Mouse (Mus musculus) myocyte (in vitro differentiated cells): ENCODE measurements around the gene Utp11. TPM values are rescaled to one million over a fixed set of nuclear protein-coding genes. Genes with fewer than 3 reads are reported as not detected.
A peak's percentile ranks its signal among the peaks of the same experiment; 100 is the strongest.

Experiments
- H3K27me3 ChIP-seq: one replicate; pipeline ENCODE4 v1.6.1; 2011; ENCODE audit not compliant: control insufficient read depth, insufficient read depth, insufficient read length
- H3K36me3 ChIP-seq: one replicate; pipeline ENCODE4 v1.6.1; 2011; ENCODE audit not compliant: control insufficient read depth, insufficient read depth
- H3K4me2 ChIP-seq: one replicate; pipeline ENCODE4 v1.6.1; 2011; ENCODE audit warnings: low read depth, control low read depth
- H3K4me3 ChIP-seq: one replicate; pipeline ENCODE4 v1.5.1; 2011; ENCODE audit warnings: mild to moderate bottlenecking, control low read depth, moderate library complexity
- H3K79me2 ChIP-seq: one replicate; pipeline ENCODE4 v1.6.1; 2011; ENCODE audit not compliant: control insufficient read depth, insufficient read depth
- H3ac ChIP-seq: one replicate; pipeline ENCODE4 v1.6.1; 2011; ENCODE audit not compliant: control insufficient read depth, insufficient read length
- CEBPB ChIP-seq: IDR thresholded peaks from 2 replicates; pipeline ENCODE4 v1.6.1; 2011; ENCODE audit warnings: mild to moderate bottlenecking, moderate library complexity; ENCODE audit not compliant: poor library complexity, insufficient read depth, severe bottlenecking
- E2F4 ChIP-seq: IDR thresholded peaks from one replicate; pipeline ENCODE4 v1.6.1; 2011; ENCODE audit warnings: mild to moderate bottlenecking, control low read depth, moderate library complexity; ENCODE audit not compliant: insufficient read depth
- MAX ChIP-seq: IDR thresholded peaks from one replicate; pipeline ENCODE4 v1.6.1; 2011; ENCODE audit warnings: low read depth, mild to moderate bottlenecking, control low read depth
- MYOD1 ChIP-seq, 3 experiments: IDR thresholded peaks; one replicate each; pipeline ENCODE4 v1.6.1; 2011; ENCODE audit warnings: control low read depth in 2 of 3, low read depth in 2 of 3, mild to moderate bottlenecking in 2 of 3, moderate library complexity in 1 of 3; ENCODE audit not compliant: insufficient read length in 2 of 3, control insufficient read depth in 1 of 3
- MYOG ChIP-seq, 3 experiments: IDR thresholded peaks; one replicate each; pipeline ENCODE4 v1.6.1; 2011; ENCODE audit warnings: control low read depth in 2 of 3, low read depth in 2 of 3, mild to moderate bottlenecking in 2 of 3; ENCODE audit not compliant: insufficient read length in 2 of 3, control insufficient read depth in 1 of 3, insufficient read depth in 1 of 3
- POLR2A ChIP-seq: IDR thresholded peaks from one replicate; pipeline ENCODE4 v1.6.1; 2011; ENCODE audit warnings: low read depth, mild to moderate bottlenecking, control low read depth, moderate library complexity; ENCODE audit not compliant: insufficient read length
- POLR2AphosphoS2 ChIP-seq: IDR thresholded peaks from one replicate; pipeline ENCODE4 v1.6.1; 2011; ENCODE audit warnings: low read depth, control low read depth; ENCODE audit not compliant: insufficient read length
- REST ChIP-seq: IDR thresholded peaks from one replicate; pipeline ENCODE4 v1.6.1; 2011; ENCODE audit warnings: mild to moderate bottlenecking, control low read depth, moderate library complexity; ENCODE audit not compliant: insufficient read depth, insufficient read length
- SRF ChIP-seq: IDR thresholded peaks from one replicate; pipeline ENCODE4 v1.6.1; 2011; ENCODE audit warnings: low read depth; ENCODE audit not compliant: control insufficient read depth, insufficient read length
- TCF12 ChIP-seq: IDR thresholded peaks from one replicate; pipeline ENCODE4 v1.6.1; 2011; ENCODE audit warnings: mild to moderate bottlenecking, control low read depth; ENCODE audit not compliant: poor library complexity, insufficient read depth, severe bottlenecking
- TCF3 ChIP-seq: IDR thresholded peaks from one replicate; pipeline ENCODE4 v1.6.1; 2011; ENCODE audit warnings: low read depth, control low read depth; ENCODE audit not compliant: insufficient read length
- USF1 ChIP-seq: IDR thresholded peaks from one replicate; pipeline ENCODE4 v1.6.1; 2011; ENCODE audit warnings: low read depth, mild to moderate bottlenecking, control low read depth, moderate library complexity
- polyA plus RNA-seq: library from polyadenylated mRNA; unstranded; fragments of >200 nt; fragmentation: generic; extraction: Trizol; gene quantifications from one replicate; pipeline ENCODE4 v1.2.1, GENCODE M21; 2012; ENCODE audit warnings: missing spikeins

The Utp11 gene
- 36.2 TPM for polyA plus RNA-seq

DNA sequence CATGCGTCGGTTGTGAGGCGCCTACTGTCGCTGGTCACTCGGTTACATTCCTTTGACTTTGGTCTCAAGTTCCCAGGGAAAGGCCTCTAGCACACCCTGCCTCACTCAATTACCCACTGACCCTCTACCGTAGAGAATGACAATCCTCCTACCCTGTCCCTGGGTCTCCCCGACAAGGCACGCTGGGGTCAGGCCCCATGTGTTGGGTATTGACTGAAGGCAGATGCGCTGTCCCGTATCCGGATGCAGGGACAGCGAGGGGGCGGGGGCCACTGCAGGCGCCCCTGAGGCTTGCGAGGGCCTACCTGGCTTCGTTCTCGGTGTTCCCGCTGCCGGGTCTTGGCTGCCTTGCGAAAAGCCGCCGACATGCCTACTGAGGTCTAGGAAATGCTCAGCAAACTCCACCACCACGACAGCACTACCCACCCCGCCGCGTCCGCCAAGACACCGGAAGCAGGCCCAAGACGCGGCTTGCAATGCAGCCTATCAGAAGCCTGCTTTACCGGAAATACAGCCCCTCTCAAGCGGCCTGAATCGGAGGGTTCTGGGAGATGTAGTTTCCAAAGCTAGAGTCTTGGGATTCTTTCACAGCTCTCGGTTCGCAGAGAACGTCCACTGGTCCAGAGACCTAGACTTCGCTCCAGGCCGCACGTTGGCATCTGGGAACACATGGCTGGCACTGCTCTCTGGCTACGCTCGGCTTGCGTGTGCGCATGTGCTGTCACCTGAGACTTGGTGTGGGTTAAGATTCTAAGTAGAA lies at the start of gene Utp11:
Utp11 (minus strand) TSS at position 466 of the 760 bp plus-strand sequence.
- H3K4me3 ChIP-seq, result peak within 1 kb of the TSS; percentile 78
- H3K79me2 ChIP-seq, result peaks cover 45% of the 10 kb centered on the region
- H3K36me3 ChIP-seq, result no peaks in the 10 kb centered on the region
- TF ChIP-seq MYOD1 (IDR thresholded peaks at IDR 0.05; ENCODE audit: control insufficient read depth in 1 of 3, insufficient read length in 2 of 3, low read depth in 2 of 3) (peak in 1 of 3 experiments; percentile 37), TCF12 (no peak), MAX (peak; percentile 43), POLR2A (peak; percentile 68), MYOG (IDR thresholded peaks at IDR 0.05; ENCODE audit: control insufficient read depth in 1 of 3, insufficient read depth in 1 of 3, insufficient read length in 2 of 3, low read depth in 2 of 3) (peak in 2 of 3 experiments; percentile 25 to 39), POLR2AphosphoS2 (peak; percentile 74), TCF3 (no peak)
- no peaks in the 10 kb centered on the region for H3K27me3 ChIP-seq
- H3K4me2 ChIP-seq, result peak within 1 kb of the TSS; percentile 90
- H3ac ChIP-seq, result peak within 1 kb of the TSS; percentile 41

DNA sequence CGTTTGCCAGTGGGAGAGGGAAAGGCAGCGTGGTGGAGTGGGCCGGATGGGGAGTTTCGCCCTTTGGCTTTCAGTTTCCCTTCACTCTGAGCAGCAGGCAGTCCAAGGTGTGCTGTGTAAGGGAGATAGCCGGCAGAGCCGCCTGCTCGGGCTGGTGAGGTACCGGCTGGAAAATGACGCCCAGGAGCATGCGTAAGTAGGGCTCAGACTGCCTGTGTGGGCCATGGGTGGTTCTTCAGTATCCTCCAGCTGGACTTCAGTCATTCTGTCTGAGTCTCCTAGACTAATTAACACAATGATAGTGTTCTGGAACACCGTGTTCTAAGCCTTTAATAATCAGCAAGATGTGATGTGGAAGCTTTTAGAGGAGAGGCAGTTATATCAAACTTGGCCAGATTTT lies 49.4 kb upstream of the Utp11 start:
- Histone ChIP-seq H3K4me2 (peak overlapping the region; percentile 97), H3K27me3 (no peaks in the 10 kb centered on the region)
- TF ChIP-seq TCF12 (no peak), SRF (no peak), USF1 (no peak), CEBPB (no peak), TCF3 (no peak), POLR2AphosphoS2 (no peak), MAX (no peak), E2F4 (no peak), POLR2A (no peak), MYOD1 (IDR thresholded peaks at IDR 0.05; ENCODE audit: control insufficient read depth in 1 of 3, insufficient read length in 2 of 3, low read depth in 2 of 3) (no peak), MYOG (IDR thresholded peaks at IDR 0.05; ENCODE audit: control insufficient read depth in 1 of 3, insufficient read depth in 1 of 3, insufficient read length in 2 of 3, low read depth in 2 of 3) (no peak), REST (no peak)

GRCm38 (mm10) chr4:124741376-124742343 lies 48.3 kb upstream of the Utp11 start, which contains the start of gene Inpp5b:
TSS of gene Inpp5b (plus strand) at chr4:124741850.
- Histone ChIP-seq H3K4me2 (peak within 1 kb of the TSS; percentile 97), H3K27me3 (no peaks in the 10 kb centered on the region), H3K79me2 (peaks cover 19% of the 10 kb centered on the region), H3K36me3 (peaks cover 10% of the 10 kb centered on the region), H3ac (peak within 1 kb of the TSS; percentile 94), H3K4me3 (peak within 1 kb of the TSS; percentile 88)
- TF ChIP-seq REST (no peak), TCF3 (no peak), TCF12 (no peak), SRF (peak; percentile 30), MYOG (IDR thresholded peaks at IDR 0.05; ENCODE audit: control insufficient read depth in 1 of 3, insufficient read depth in 1 of 3, insufficient read length in 2 of 3, low read depth in 2 of 3) (peak in 1 of 3 experiments; percentile 1), MYOD1 (IDR thresholded peaks at IDR 0.05; ENCODE audit: control insufficient read depth in 1 of 3, insufficient read length in 2 of 3, low read depth in 2 of 3) (no peak), CEBPB (peak; percentile 31; the same call in 1 of the 2 replicates), USF1 (no peak), POLR2AphosphoS2 (peak; percentile 57), POLR2A (peak; percentile 70), E2F4 (no peak), MAX (no peak)

More for the DNA sequence above, 49.4 kb upstream of the Utp11 start:
- Histone ChIP-seq H3K79me2 (peaks cover 19% of the 10 kb centered on the region), H3ac (peak overlapping the region; percentile 94), H3K4me3 (peak overlapping the region; percentile 88), H3K36me3 (peaks cover 17% of the 10 kb centered on the region)

DNA sequence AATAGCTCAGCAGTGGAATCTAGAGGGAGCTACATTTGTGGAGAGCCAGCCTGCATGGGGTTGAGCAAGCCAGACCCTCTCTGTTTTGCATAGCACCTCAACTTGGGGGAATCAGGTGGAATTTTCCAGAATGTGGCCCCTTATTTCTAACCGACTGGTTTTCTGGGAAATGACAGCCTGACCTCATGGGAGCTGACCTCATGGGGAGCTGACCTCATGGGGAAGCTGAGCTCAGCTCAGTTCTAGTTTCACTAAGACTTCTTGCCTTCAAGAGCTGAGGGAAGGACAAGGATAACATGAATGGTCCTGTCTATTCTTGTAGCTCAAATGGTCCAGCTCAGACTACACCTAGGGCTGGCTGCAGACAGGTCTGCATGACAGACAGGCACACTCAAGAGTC lies 45.4 kb upstream of the Utp11 start:
- Histone ChIP-seq H3K79me2 (peaks cover 19% of the 10 kb centered on the region), H3K27me3 (no peaks in the 10 kb centered on the region), H3K36me3 (peaks cover 3% of the 10 kb centered on the region), H3K4me3 (no peak overlapping the region), H3ac (no peak overlapping the region), H3K4me2 (no peak overlapping the region)
- no peak for TF ChIP-seq REST
- TF ChIP-seq MAX, result no peak
- no peak for TF ChIP-seq USF1
- TF ChIP-seq MYOG (IDR thresholded peaks at IDR 0.05; ENCODE audit: control insufficient read depth in 1 of 3, insufficient read depth in 1 of 3, insufficient read length in 2 of 3, low read depth in 2 of 3), result no peak
